Mouse (Mus musculus) CH12.LX (cell line): Measurements from ENCODE around the gene Ptpn21. TPM values are rescaled to one million over a fixed set of nuclear protein-coding genes. Genes with fewer than 3 reads are reported as not detected.

Source experiments
- DNase-seq: peaks from one replicate; pipeline ENCODE4 v3.0.0-alpha.2; 2013; ENCODE audit errors: extremely low read depth
- H3K27ac ChIP-seq: 2 replicates; pipeline ENCODE4 v1.5.1; 2012; ENCODE audit warnings: low read depth, mild to moderate bottlenecking, control low read depth, moderate library complexity; ENCODE audit not compliant: insufficient read depth
- H3K27me3 ChIP-seq: replicated peaks from 2 replicates; pipeline ENCODE3; 2012; ENCODE audit warnings: inconsistent platforms
- H3K36me3 ChIP-seq, 2 experiments: replicated peaks in 1 of 2; 2 replicates each; pipeline versions ENCODE3 to v1.6.1; 2012; ENCODE audit warnings: inconsistent platforms in 1 of 2, low read length in 1 of 2, mild to moderate bottlenecking in 1 of 2, mixed read lengths in 1 of 2, moderate library complexity in 1 of 2; ENCODE audit not compliant: control insufficient read depth in 1 of 2, insufficient read depth in 1 of 2
- H3K4me1 ChIP-seq, 2 experiments: 2 replicates each; pipeline ENCODE4 v1.6.1; 2012; ENCODE audit warnings: inconsistent platforms in 1 of 2, moderate library complexity in 1 of 2; ENCODE audit not compliant: insufficient read depth in 2 of 2, control insufficient read depth in 1 of 2
- H3K4me2 ChIP-seq: 2 replicates; pipeline ENCODE4 v1.6.1; 2012; ENCODE audit warnings: low read depth, mild to moderate bottlenecking, control low read depth; ENCODE audit not compliant: poor library complexity, insufficient read depth, severe bottlenecking
- H3K4me3 ChIP-seq, 3 experiments: fragments of 150-350 bp in 1 of 3; sonication (generic) in 1 of 3; replicated peaks in 1 of 3; 2 replicates each; pipeline versions ENCODE3 to v1.5.1; 2011 to 2012; ENCODE audit warnings: low read depth in 2 of 3, low read length in 2 of 3, mild to moderate bottlenecking in 2 of 3, moderate library complexity in 2 of 3, control low read depth in 1 of 3, improper control_type of control experiment in 1 of 3, inconsistent platforms in 1 of 3, mixed read lengths in 1 of 3; ENCODE audit not compliant: poor library complexity in 1 of 3
- H3K79me2 ChIP-seq: replicated peaks from 2 replicates; pipeline ENCODE4 v1.6.1; 2012; ENCODE audit warnings: mild to moderate bottlenecking, moderate library complexity; ENCODE audit not compliant: control insufficient read depth, poor library complexity, insufficient read depth, severe bottlenecking; ENCODE audit errors: extremely low read depth
- H3K9ac ChIP-seq: 2 replicates; pipeline ENCODE4 v1.6.1; 2012; ENCODE audit warnings: low read depth, mild to moderate bottlenecking, control low read depth, moderate library complexity; ENCODE audit not compliant: insufficient read depth
- H3K9me3 ChIP-seq: replicated peaks from 2 replicates; pipeline ENCODE3; 2012; ENCODE audit warnings: low read length, inconsistent platforms, mixed read lengths
- CHD1 ChIP-seq: IDR thresholded peaks from 2 replicates; pipeline ENCODE4 v1.6.1; 2012; ENCODE audit warnings: low read depth, low read length, improper control_type of control experiment, inconsistent platforms
- CHD2 ChIP-seq: IDR thresholded peaks from 2 replicates; pipeline ENCODE4 v1.6.1; 2011; ENCODE audit warnings: low read length, improper control_type of control experiment
- CTCF ChIP-seq, 2 experiments: IDR thresholded peaks in 1 of 2; conservative IDR thresholded peaks in 1 of 2; 2 replicates each; pipeline ENCODE4 v1.5.1; 2011 to 2012; ENCODE audit warnings: low read depth in 2 of 2, low read length in 2 of 2, improper control_type of control experiment in 1 of 2, inconsistent platforms in 1 of 2, mild to moderate bottlenecking in 1 of 2, moderate library complexity in 1 of 2
- EP300 ChIP-seq: IDR thresholded peaks from 2 replicates; pipeline ENCODE4 v1.6.1; 2011; ENCODE audit warnings: low read length, improper control_type of control experiment
- GABPA ChIP-seq: IDR thresholded peaks from 2 replicates; pipeline ENCODE4 v1.6.1; 2012; ENCODE audit warnings: low read depth, low read length, improper control_type of control experiment, inconsistent platforms; ENCODE audit not compliant: insufficient replicate concordance
- IRF4 ChIP-seq: IDR thresholded peaks from 2 replicates; pipeline ENCODE4 v1.6.1; 2014; ENCODE audit warnings: low read depth, mild to moderate bottlenecking, inconsistent platforms, low read length, improper control_type of control experiment
- JUN ChIP-seq: IDR thresholded peaks from 2 replicates; pipeline ENCODE4 v1.6.1; 2011; ENCODE audit warnings: low read depth, mild to moderate bottlenecking, low read length, improper control_type of control experiment, moderate library complexity; ENCODE audit not compliant: insufficient read depth
- JUND ChIP-seq: conservative IDR thresholded peaks from 2 replicates; pipeline ENCODE4 v1.6.1; 2011; ENCODE audit warnings: low read depth, low read length, improper control_type of control experiment
- MAZ ChIP-seq: IDR thresholded peaks from 2 replicates; pipeline ENCODE4 v1.6.1; 2012; ENCODE audit warnings: low read depth, mild to moderate bottlenecking, inconsistent platforms, low read length, improper control_type of control experiment, moderate library complexity
- MEF2A ChIP-seq: IDR thresholded peaks from 2 replicates; pipeline ENCODE4 v1.6.1; 2014; ENCODE audit warnings: low read depth, mild to moderate bottlenecking, inconsistent platforms, low read length, improper control_type of control experiment, borderline replicate concordance
- MXI1 ChIP-seq: IDR thresholded peaks from 2 replicates; pipeline ENCODE4 v1.6.1; 2011; ENCODE audit warnings: mild to moderate bottlenecking, low read depth, low read length, improper control_type of control experiment
- NELFE ChIP-seq: IDR thresholded peaks from 2 replicates; pipeline ENCODE4 v1.6.1; 2011; ENCODE audit warnings: low read depth, low read length, improper control_type of control experiment
- NRF1 ChIP-seq: IDR thresholded peaks from 2 replicates; pipeline ENCODE4 v1.6.1; 2014; ENCODE audit warnings: low read depth, mild to moderate bottlenecking, inconsistent platforms, low read length, improper control_type of control experiment, moderate library complexity
- PAX5 ChIP-seq: IDR thresholded peaks from 2 replicates; pipeline ENCODE4 v1.6.1; 2012; ENCODE audit warnings: low read length, inconsistent platforms, mixed read lengths
- RAD21 ChIP-seq: IDR thresholded peaks from 2 replicates; pipeline ENCODE4 v1.6.1; 2011; ENCODE audit warnings: low read depth, mild to moderate bottlenecking, low read length, improper control_type of control experiment, moderate library complexity
- RCOR1 ChIP-seq: conservative IDR thresholded peaks from 2 replicates; pipeline ENCODE4 v1.6.1; 2012; ENCODE audit warnings: low read depth, mild to moderate bottlenecking, inconsistent platforms, low read length, improper control_type of control experiment
- SIN3A ChIP-seq: IDR thresholded peaks from 2 replicates; pipeline ENCODE4 v1.6.1; 2012; ENCODE audit warnings: low read length, improper control_type of control experiment, inconsistent platforms
- SMC3 ChIP-seq: IDR thresholded peaks from 2 replicates; pipeline ENCODE4 v1.6.1; 2011; ENCODE audit warnings: low read depth, low read length, improper control_type of control experiment
- TBP ChIP-seq: conservative IDR thresholded peaks from 2 replicates; pipeline ENCODE4 v1.6.1; 2011; ENCODE audit warnings: low read depth, low read length, improper control_type of control experiment
- TCF12 ChIP-seq: IDR thresholded peaks from 2 replicates; pipeline ENCODE4 v1.6.1; 2014; ENCODE audit warnings: low read depth, mild to moderate bottlenecking, inconsistent platforms, low read length, improper control_type of control experiment
- UBTF ChIP-seq: IDR thresholded peaks from 2 replicates; pipeline ENCODE4 v1.6.1; 2012; ENCODE audit warnings: low read depth, mild to moderate bottlenecking, inconsistent platforms, low read length, improper control_type of control experiment, moderate library complexity
- USF2 ChIP-seq: conservative IDR thresholded peaks from 2 replicates; pipeline ENCODE4 v1.6.1; 2011; ENCODE audit warnings: low read depth, low read length, improper control_type of control experiment
- ZKSCAN1 ChIP-seq: IDR thresholded peaks from 2 replicates; pipeline ENCODE4 v1.6.1; 2012; ENCODE audit warnings: low read depth, inconsistent platforms, low read length, improper control_type of control experiment, borderline replicate concordance
- ZMIZ1 ChIP-seq: IDR thresholded peaks from 2 replicates; pipeline ENCODE4 v1.6.1; 2012; ENCODE audit warnings: low read depth, mild to moderate bottlenecking, inconsistent platforms, low read length, improper control_type of control experiment
- ZNF384 ChIP-seq: IDR thresholded peaks from 2 replicates; pipeline ENCODE4 v1.6.1; 2012; ENCODE audit warnings: low read depth, low read length, improper control_type of control experiment, inconsistent platforms
- dilution Hi-C: fragments of 300-500 bp; cut with MboI; formaldehyde crosslinking; loops from 2 replicates; pipeline ENCODE4 v1.14.3; 2020; ENCODE audit warnings: low sequenced_read_pairs; ENCODE audit not compliant: extremely low pct_unique_long_range_greater_than_20kb, extremely low pct_ligation_motif_present
- in situ Hi-C: fragments of 300-500 bp; cut with MboI; formaldehyde crosslinking; loops from 3 replicates; pipeline ENCODE4 v1.14.3; 2019; ENCODE audit warnings: low sequenced_read_pairs, low pct_ligation_motif_present, low pct_unique_long_range_greater_than_20kb, mixed read lengths
- polyA plus RNA-seq: library from polyadenylated mRNA; unstranded; fragments of >175 nt; gene quantifications from 2 replicates; pipeline ENCODE4 v1.2.1, GENCODE M21; 2012; ENCODE audit warnings: low read depth; ENCODE audit not compliant: insufficient read length
- total RNA-seq, 2 experiments: library from RNA; depleted of rRNA; stranded (reverse); fragments of 300-350 nt in 1 of 2; fragments of >200 nt in 1 of 2; gene quantifications; 2 replicates each; pipeline ENCODE4 v1.2.3; 2012 to 2014

The Ptpn21 gene
- total and polyA plus RNA-seq, 3 experiments: 2.2 to 5.8 (median 3.5) TPM

GRCm38 (mm10) chr12:98745626-98746025 lies 8.4 kb upstream of the Ptpn21 start:
- no peak overlapping the region for H3K27ac ChIP-seq
- H3K9me3 ChIP-seq: no peaks in the 10 kb centered on the region
- dilution Hi-C loops: no loop called here
- no peak overlapping the region for H3K4me2 ChIP-seq
- TF ChIP-seq MEF2A (no peak), RCOR1 (no peak), SMC3 (no peak), USF2 (no peak), PAX5 (no peak), MAZ (no peak), GABPA (no peak), MXI1 (no peak), UBTF (no peak), CTCF (conservative IDR thresholded peaks at IDR 0.05 in 1 of 2, IDR thresholded peaks at IDR 0.05 in 1 of 2; ENCODE audit: low read depth in 2 of 2, low read length in 2 of 2) (no peak), ZMIZ1 (no peak), TBP (no peak), SIN3A (no peak), IRF4 (no peak), ZKSCAN1 (no peak), TCF12 (no peak), CHD1 (no peak), NELFE (no peak), JUN (no peak), ZNF384 (no peak)
- peaks cover 0 to 17% of the 10 kb centered on the region in 2 experiments for H3K36me3 ChIP-seq
- H3K4me3 ChIP-seq: no peak overlapping the region
- DNase-seq: no peak
- H3K4me1 ChIP-seq: peaks cover 2 to 34% of the 10 kb centered on the region in 2 experiments; a peak in 2 of 4 replicates
- H3K79me2 ChIP-seq: peaks cover 32% of the 10 kb centered on the region
- H3K27me3 ChIP-seq: peaks cover 29% of the 10 kb centered on the region
- in situ Hi-C loops: no loop called here
- no peak overlapping the region for H3K9ac ChIP-seq

DNA sequence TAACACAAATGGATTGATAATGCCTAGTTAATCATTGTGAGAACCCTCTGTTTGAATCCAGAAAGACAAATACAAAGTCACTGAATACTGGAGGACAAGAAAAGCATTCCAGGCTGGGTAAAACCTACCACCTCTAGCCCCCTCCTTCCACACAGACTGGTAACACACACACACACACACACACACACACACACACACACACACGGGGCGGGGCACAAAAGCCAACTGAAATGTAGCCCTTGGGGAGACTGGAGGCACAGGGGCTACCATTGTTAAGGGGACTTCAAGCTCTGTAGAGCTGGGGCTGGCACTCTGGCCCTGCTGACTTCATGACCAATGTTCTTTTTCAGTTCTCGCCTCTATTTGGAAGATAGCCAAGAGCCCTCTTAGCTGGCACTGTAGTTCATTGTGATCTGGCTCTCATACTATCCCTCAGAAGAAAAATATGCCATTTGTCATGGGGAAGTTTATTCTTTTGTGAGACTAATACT lies 3.9 kb upstream of the Ptpn21 start:
- Histone ChIP-seq H3K4me1 (peaks cover 0 to 13% of the 10 kb centered on the region in 2 experiments; a peak in 2 of 4 replicates), H3K27ac (no peak overlapping the region), H3K9me3 (peaks cover 2% of the 10 kb centered on the region), H3K27me3 (peaks cover 69% of the 10 kb centered on the region), H3K9ac (no peak overlapping the region), H3K79me2 (no peaks in the 10 kb centered on the region), H3K36me3 (no peaks in the 10 kb centered on the region), H3K4me3 (no peak overlapping the region), H3K4me2 (no peak overlapping the region)
- in situ Hi-C loops: no loop called here
- no peak for DNase-seq
- dilution Hi-C loops: no loop called here
- TF ChIP-seq PAX5 (no peak), CTCF (conservative IDR thresholded peaks at IDR 0.05 in 1 of 2, IDR thresholded peaks at IDR 0.05 in 1 of 2; ENCODE audit: low read depth in 2 of 2, low read length in 2 of 2) (no peak), NRF1 (no peak), GABPA (no peak), RCOR1 (no peak), ZKSCAN1 (no peak), EP300 (no peak), RAD21 (no peak), MEF2A (no peak), TCF12 (no peak), NELFE (no peak), ZNF384 (no peak), CHD2 (no peak), JUND (no peak), CHD1 (no peak)
